Mouse (Mus musculus): ENCODE results near the gene Mad2l1. TPM values are rescaled to one million over a fixed set of nuclear protein-coding genes. Genes with fewer than 3 reads are reported as not detected.
A peak's percentile ranks its signal among the peaks of the same experiment; 100 is the strongest.

The Mad2l1 gene
- total RNA-seq (2015), result 156 and 172 TPM in 2 replicates
- total RNA-seq (2017), result 112 and 113 TPM in 2 replicates

GRCm38 (mm10) chr6:66535028-66535862 is at the start of gene Mad2l1:
Mad2l1 (plus strand) TSS chr6:66535390.
- ATAC-seq (ENCODE audit: poor library complexity, severe bottlenecking), result peak; percentile 86

GRCm38 (mm10) chr6:66493685-66494084 is 41.5 kb upstream of the Mad2l1 start:
- peak; percentile 72 for ATAC-seq (ENCODE audit: poor library complexity, severe bottlenecking)

- no peak for ATAC-seq (ENCODE audit: poor library complexity, severe bottlenecking)
These were observed 18.8 kb upstream of the Mad2l1 start for GRCm38 (mm10) chr6:66516368-66516767.

GRCm38 (mm10) chr6:66528386-66528785 is 6.8 kb upstream of the Mad2l1 start:
- ATAC-seq (ENCODE audit: poor library complexity, severe bottlenecking), result no peak

- ATAC-seq (ENCODE audit: poor library complexity, severe bottlenecking), result 0 out of 2 replicates have a peak, but pooled peaks have one; percentile 14
These were observed 1.9 kb upstream of the Mad2l1 start for GRCm38 (mm10) chr6:66533241-66533640.

- no peak for ATAC-seq (ENCODE audit: poor library complexity, severe bottlenecking)
These were observed 736 bp upstream of the Mad2l1 start for GRCm38 (mm10) chr6:66534366-66534941.

- ATAC-seq (ENCODE audit: poor library complexity, severe bottlenecking), result no peak
These were observed 776 bp downstream of the Mad2l1 start for GRCm38 (mm10) chr6:66535966-66536365.

GRCm38 (mm10) chr6:66559996-66560395 is 24.8 kb downstream of the Mad2l1 start, which contains the start of gene Vmn1r32:
Vmn1r32 (minus strand) TSS chr6:66560096.
- ATAC-seq (ENCODE audit: poor library complexity, severe bottlenecking), result no peak

GRCm38 (mm10) chr6:66595804-66596203 is 60.6 kb downstream of the Mad2l1 start:
- peak; percentile 64 for ATAC-seq (ENCODE audit: poor library complexity, severe bottlenecking)

Other genes with a start within 250 kb of the Mad2l1 start
- not detected in 2 replicates for gene Vmn1r32, start 24.7 kb downstream of the Mad2l1 start, total RNA-seq (2015)
- gene Vmn1r32, start 24.7 kb downstream of the Mad2l1 start, total RNA-seq (2017), result not detected in 2 replicates
- not detected in 2 replicates for gene Vmn1r33, start 82.9 kb downstream of the Mad2l1 start, total RNA-seq (2015)
- not detected in 2 replicates for gene Vmn1r33, start 82.9 kb downstream of the Mad2l1 start, total RNA-seq (2017)
- gene Vmn1r34, start 108.5 kb downstream of the Mad2l1 start, total RNA-seq (2015), result not detected in 2 replicates
- gene Vmn1r34, start 108.5 kb downstream of the Mad2l1 start, total RNA-seq (2017), result not detected in 2 replicates
- gene Vmn1r35, start 150.5 kb downstream of the Mad2l1 start, total RNA-seq (2015), result not detected in 2 replicates
- gene Vmn1r35, start 150.5 kb downstream of the Mad2l1 start, total RNA-seq (2017), result not detected in 2 replicates
- not detected in 2 replicates for gene Vmn1r36, start 183.8 kb downstream of the Mad2l1 start, total RNA-seq (2015)
- not detected in 2 replicates for gene Vmn1r36, start 183.8 kb downstream of the Mad2l1 start, total RNA-seq (2017)
- not detected in 2 replicates for gene Vmn1r37, start 194.0 kb downstream of the Mad2l1 start, total RNA-seq (2015)
- gene Vmn1r37, start 194.0 kb downstream of the Mad2l1 start, total RNA-seq (2017), result not detected in 2 replicates
- not detected in 2 replicates for gene Vmn1r38, start 247.2 kb downstream of the Mad2l1 start, total RNA-seq (2015)
- not detected in 2 replicates for gene Vmn1r38, start 247.2 kb downstream of the Mad2l1 start, total RNA-seq (2017)

All from megakaryocyte, adult 5-6 weeks (primary cell).